Mouse (Mus musculus) small intestine, adult 2 months (tissue): Measurements from ENCODE around the gene Phlda1.

Source experiments
- CTCF ChIP-seq: fragments of 200-500 bp; IDR thresholded peaks from 2 replicates; pipeline ENCODE4 v1.5.1; 2012; ENCODE audit warnings: low read depth, mild to moderate bottlenecking, control low read depth, inconsistent platforms, low read length, moderate library complexity, mixed read lengths; ENCODE audit not compliant: insufficient replicate concordance, insufficient read length; ENCODE audit errors: extremely low read depth
- POLR2A ChIP-seq: fragments of 200-500 bp; IDR thresholded peaks from 2 replicates; pipeline ENCODE4 v1.6.1; 2012; ENCODE audit warnings: low read depth, mild to moderate bottlenecking, control low read depth, inconsistent platforms, low read length, moderate library complexity

- TF ChIP-seq CTCF = no peak
- TF ChIP-seq POLR2A = no peak
Measured at GRCm38 (mm10) chr10:111547881-111548372, 41.8 kb downstream of the Phlda1 start.
